Mouse (Mus musculus) small intestine, adult 2 months (tissue): ENCODE results near the gene Dync1i1.

Experiments
- CTCF ChIP-seq: fragments of 200-500 bp; IDR thresholded peaks from 2 replicates; pipeline ENCODE4 v1.5.1; 2012; ENCODE audit warnings: low read depth, mild to moderate bottlenecking, control low read depth, inconsistent platforms, low read length, moderate library complexity, mixed read lengths; ENCODE audit not compliant: insufficient replicate concordance, insufficient read length; ENCODE audit errors: extremely low read depth
- POLR2A ChIP-seq: fragments of 200-500 bp; IDR thresholded peaks from 2 replicates; pipeline ENCODE4 v1.6.1; 2012; ENCODE audit warnings: low read depth, mild to moderate bottlenecking, control low read depth, inconsistent platforms, low read length, moderate library complexity

GRCm38 (mm10) chr6:5991243-5991642, 265.8 kb downstream of the Dync1i1 start:
- TF ChIP-seq CTCF (no peak), POLR2A (no peak)
